ENCODE assay signal across 14 mouse cellular contexts in the genomic region with DNA sequence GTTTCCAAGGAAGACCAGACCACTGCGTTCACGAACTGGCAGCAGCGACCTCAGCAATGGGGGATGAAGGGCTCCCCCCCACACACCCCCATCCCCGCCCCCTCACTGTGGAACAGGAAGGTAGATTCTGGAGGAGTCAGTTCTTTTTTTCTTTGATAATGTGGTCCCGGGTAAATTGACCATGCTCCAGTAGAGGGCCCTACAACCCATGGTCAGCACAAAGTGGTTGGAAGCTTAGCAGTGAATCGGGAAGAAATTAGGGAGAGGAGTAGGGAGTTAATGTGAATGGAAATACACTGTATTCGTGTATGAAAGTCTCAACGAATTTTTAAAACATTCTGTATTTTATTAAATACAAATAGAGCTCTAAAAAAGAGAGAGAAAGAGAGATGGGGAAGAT. TPM values are rescaled to one million over a fixed set of nuclear protein-coding genes. Genes with fewer than 3 reads are reported as not detected.
DNase-seq lines count a peak whose midpoint lies in the region; ATAC-seq lines count a peak whose summit lies in the region.
"Had no signal": no experiment of that assay in that cellular context is flagged by ENCODE, and none has a peak within 500 bp of the region (broad histone marks: within the 10 kb centered on the region; RNA-seq: fewer than 3 reads in every experiment).

No protein-coding gene starts in this region.

- no peak overlapping the region for H3K4me3 ChIP-seq in kidney, embryonic 15.5 days (replicated peaks)
- H3K4me3 ChIP-seq: hindbrain, embryonic 12.5 days had no signal

- no peak overlapping the region for H3K4me2 ChIP-seq in kidney, embryonic 15.5 days
- H3K4me2 ChIP-seq: hindbrain, embryonic 12.5 days had no signal

- H3K9me3 ChIP-seq in kidney, embryonic 15.5 days (replicated peaks): no peaks in the 10 kb centered on the region
- H3K9me3 ChIP-seq: hindbrain, embryonic 12.5 days had no signal

- DNase-seq in embryo, embryonic 11 days: peak; percentile 9
- DNase-seq in embryo, embryonic 10 days (ENCODE audit: low spot score): no peak
- DNase-seq in kidney, adult 18-20 months: peak; percentile 23
- peak; percentile 18 for DNase-seq in lung, postnatal 10 days
- no peak for DNase-seq in lung, postnatal 14 days
- peak; percentile 33 to 42 for DNase-seq in kidney, postnatal 25 days
- DNase-seq: gastrocnemius, postnatal 36 days; liver; right cerebral cortex, postnatal 25 days; thymus, adult 18-20 months had no signal

- H3K27ac ChIP-seq in kidney, embryonic 15.5 days: no peak overlapping the region
- H3K27ac ChIP-seq: hindbrain, embryonic 12.5 days; macrophage had no signal

- no peaks in the 10 kb centered on the region for H3K4me1 ChIP-seq in kidney, embryonic 15.5 days
- H3K4me1 ChIP-seq: hindbrain, embryonic 12.5 days had no signal

- no peaks in the 10 kb centered on the region for H3K27me3 ChIP-seq in kidney, embryonic 15.5 days
- H3K27me3 ChIP-seq: hindbrain, embryonic 12.5 days had no signal

- H3K9ac ChIP-seq in kidney, embryonic 15.5 days: no peak overlapping the region
- H3K9ac ChIP-seq: hindbrain, embryonic 12.5 days had no signal

- 51% methylated on average over 8 of the region's 8 CpGs for WGBS in kidney, embryonic 15.5 days

- peaks cover 85% of the 10 kb centered on the region for H3K36me3 ChIP-seq in kidney, embryonic 15.5 days

- no peak for ATAC-seq in kidney, embryonic 15.5 days (replicated peaks; ENCODE audit: low FRiP score)
- ATAC-seq in granulocyte monocyte progenitor cell, adult 5-6 weeks (replicated peaks; ENCODE audit: poor library complexity, severe bottlenecking): no peak

RNA-seq across cellular contexts. Expression of gene Paip1, which starts 35.3 kb away (rescaled TPM):
- 86.6 and 96.4 TPM in 2 replicates for polyA plus RNA-seq in kidney, embryonic 15.5 days (2015; fragmentation: Nextera tagmentation; extraction: Ambion mirVana)
- total RNA-seq in granulocyte monocyte progenitor cell, adult 5-6 weeks (2014; fragmentation: Nextera tagmentation): 32.8 and 44.5 TPM in 2 replicates
- total RNA-seq in granulocyte monocyte progenitor cell, adult 5-6 weeks (2017): 72.4 and 77.3 TPM in 2 replicates

Comparison
In these comparisons a context has a peak if more than half of its experiments do, and no peak if none do; other contexts are left out.
1. DNase-seq: peak in embryo, embryonic 11 days (single experiment), kidney, adult 18-20 months (single experiment), lung, postnatal 10 days (single experiment) and kidney, postnatal 25 days (2 of 2); none in embryo, embryonic 10 days (single experiment) and lung, postnatal 14 days (single experiment).